Mouse (Mus musculus) C2C12 (cell line): ENCODE measurements at regions not wholly inside any gene's neighbourhood (a gene's known extent, or its start where the extent isn't known, plus 50 kb on each side); places are given as distances from the start of the nearest gene placed in this dataset.
"Not testable (repeated sequence)": the region's sequence is repeated elsewhere in the genome, so short reads cannot be mapped to it uniquely, and the experiment has no call there.

Experiments
- H3K27me3 ChIP-seq: one replicate; pipeline ENCODE4 v1.6.1; 2011; ENCODE audit not compliant: control insufficient read depth, insufficient read depth, insufficient read length
- H3K36me3 ChIP-seq: one replicate; pipeline ENCODE4 v1.6.1; 2011; ENCODE audit not compliant: control insufficient read depth, insufficient read depth
- H3K4me3 ChIP-seq: one replicate; pipeline ENCODE4 v1.5.1; 2011; ENCODE audit warnings: mild to moderate bottlenecking, control low read depth; ENCODE audit not compliant: poor library complexity, insufficient read depth, severe bottlenecking
- H3K79me2 ChIP-seq: one replicate; pipeline ENCODE4 v1.6.1; 2011; ENCODE audit not compliant: control insufficient read depth, insufficient read depth
- H3K79me3 ChIP-seq: one replicate; pipeline ENCODE4 v1.6.1; 2011; ENCODE audit warnings: low read depth, control low read depth
- H3ac ChIP-seq: one replicate; pipeline ENCODE3; 2011; ENCODE audit warnings: low read depth; ENCODE audit not compliant: control insufficient read depth, insufficient read length
- CEBPB ChIP-seq: IDR thresholded peaks from one replicate; pipeline ENCODE4 v1.6.1; 2011; ENCODE audit warnings: low read depth, mild to moderate bottlenecking, control low read depth, moderate library complexity
- CTCF ChIP-seq: IDR thresholded peaks from one replicate; pipeline ENCODE4 v1.5.1; 2011; ENCODE audit not compliant: control insufficient read depth, insufficient read depth, insufficient read length
- FOSL1 ChIP-seq: IDR thresholded peaks from one replicate; pipeline ENCODE4 v1.8.0; 2011; ENCODE audit warnings: mild to moderate bottlenecking, low read length; ENCODE audit not compliant: poor library complexity, insufficient read depth, severe bottlenecking
- MAX ChIP-seq: IDR thresholded peaks from one replicate; pipeline ENCODE4 v1.6.1; 2011; ENCODE audit warnings: mild to moderate bottlenecking, control low read depth
- MYOD1 ChIP-seq: IDR thresholded peaks from one replicate; pipeline ENCODE4 v1.6.1; 2011; ENCODE audit warnings: low read depth; ENCODE audit not compliant: control insufficient read depth, insufficient read length
- MYOG ChIP-seq: IDR thresholded peaks from one replicate; pipeline ENCODE4 v1.6.1; 2011; ENCODE audit not compliant: control insufficient read depth, insufficient read length; ENCODE audit errors: extremely low read depth
- USF1 ChIP-seq: IDR thresholded peaks from one replicate; pipeline ENCODE4 v1.6.1; 2011; ENCODE audit warnings: low read depth, mild to moderate bottlenecking, control low read depth, moderate library complexity

DNA sequence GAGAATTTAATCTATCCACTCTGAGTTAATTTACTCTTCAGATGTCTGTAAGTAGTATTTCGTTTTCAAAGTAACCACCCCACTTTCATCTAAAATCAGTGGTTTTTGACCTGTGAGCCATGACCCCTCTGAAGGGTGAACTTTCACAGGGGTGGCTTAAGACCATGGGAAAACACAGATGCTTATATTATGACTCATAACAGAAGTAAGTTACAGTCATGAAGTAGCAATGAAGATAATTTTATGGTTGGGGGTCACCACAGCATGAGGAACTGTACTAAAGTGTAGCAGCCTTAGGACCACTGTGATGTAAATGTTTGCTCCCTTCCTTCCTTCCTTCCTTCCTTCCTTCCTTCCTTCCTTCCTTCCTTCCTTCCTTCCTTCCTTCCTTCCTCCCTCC is 215.2 kb downstream of the Zfp619 start:
- H3K36me3 ChIP-seq: no peaks in the 10 kb centered on the region
- H3K4me3 ChIP-seq: no peak overlapping the region
- no peak for TF ChIP-seq USF1
- no peaks in the 10 kb centered on the region for H3K79me3 ChIP-seq
- no peak overlapping the region for H3ac ChIP-seq
- H3K79me2 ChIP-seq: no peaks in the 10 kb centered on the region
- H3K27me3 ChIP-seq: no peaks in the 10 kb centered on the region

DNA sequence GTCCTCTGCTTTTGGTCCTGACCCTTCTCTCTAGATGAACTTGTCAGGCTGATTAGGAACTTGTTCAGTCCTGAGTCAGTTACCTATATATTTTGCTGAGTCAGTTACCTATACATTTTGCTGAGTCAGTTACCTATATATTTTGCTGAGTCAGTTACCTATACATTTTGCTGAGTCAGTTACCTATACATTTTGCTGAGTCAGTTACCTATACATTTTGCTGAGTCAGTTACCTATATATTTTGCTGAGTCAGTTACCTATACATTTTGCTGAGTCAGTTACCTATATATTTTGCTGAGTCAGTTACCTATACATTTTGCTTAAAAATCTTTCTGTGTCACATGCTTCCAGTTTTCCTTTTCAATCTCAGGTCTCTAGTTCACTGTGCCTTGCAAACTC is 230.8 kb downstream of the Zfp619 start:
- not testable (repeated sequence) for H3K79me2 ChIP-seq, H3K27me3 ChIP-seq, H3K79me3 ChIP-seq, H3ac ChIP-seq, H3K4me3 ChIP-seq, H3K36me3 ChIP-seq

DNA sequence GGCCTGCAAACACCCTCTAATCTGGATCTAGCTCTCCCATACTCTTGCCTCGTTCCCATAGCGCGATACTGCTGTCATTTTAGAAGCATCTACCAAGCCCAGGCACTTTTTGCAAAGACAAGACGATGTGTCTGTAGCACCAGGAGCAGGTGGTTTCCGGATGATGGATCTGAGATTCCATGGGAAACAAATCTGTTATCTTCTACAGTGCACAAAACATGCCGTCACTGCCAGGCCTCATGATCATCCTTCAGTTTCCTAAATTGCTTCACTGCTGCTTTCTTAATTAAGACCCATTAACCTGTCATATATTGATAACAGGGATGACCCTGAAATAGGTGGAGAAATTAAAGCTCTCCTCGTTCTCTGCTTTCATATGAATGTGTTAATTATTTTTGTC is 232.9 kb downstream of the Zfp619 start:
- Histone ChIP-seq H3K79me2 (no peaks in the 10 kb centered on the region), H3ac (no peak overlapping the region), H3K27me3 (no peaks in the 10 kb centered on the region), H3K4me3 (no peak overlapping the region), H3K79me3 (no peaks in the 10 kb centered on the region), H3K36me3 (no peaks in the 10 kb centered on the region)
- TF ChIP-seq FOSL1: no peak
- no peak for TF ChIP-seq CTCF
- TF ChIP-seq USF1: no peak
- TF ChIP-seq MYOD1: no peak
- no peak for TF ChIP-seq CEBPB
- TF ChIP-seq MAX: no peak
- no peak for TF ChIP-seq MYOG

DNA sequence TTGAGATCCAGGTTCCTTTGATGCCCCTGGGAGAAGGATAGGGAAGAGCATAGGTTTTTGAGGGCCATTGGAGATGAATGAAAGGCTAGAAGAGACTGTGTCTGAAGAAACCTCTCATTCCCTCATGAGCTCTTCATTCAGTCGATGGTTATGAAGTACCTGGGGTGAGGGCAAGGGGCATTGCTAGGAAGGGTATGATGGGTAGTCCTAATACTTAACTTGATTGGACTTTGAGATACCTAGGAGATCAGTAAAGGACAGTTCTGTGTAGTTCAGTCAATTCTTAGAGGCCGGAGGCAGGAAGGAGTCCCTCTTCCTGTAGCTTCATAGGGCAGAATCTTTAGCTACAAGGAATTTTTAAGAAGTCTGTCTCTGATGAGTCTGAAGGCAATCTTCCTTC is 246.8 kb downstream of the Zfp619 start:
- Histone ChIP-seq H3K79me2 (no peaks in the 10 kb centered on the region), H3K27me3 (no peaks in the 10 kb centered on the region), H3ac (no peak overlapping the region), H3K4me3 (no peak overlapping the region), H3K79me3 (no peaks in the 10 kb centered on the region), H3K36me3 (no peaks in the 10 kb centered on the region)
- no peak for TF ChIP-seq MYOD1
- TF ChIP-seq MYOG: no peak
- TF ChIP-seq CTCF: no peak
- TF ChIP-seq USF1: no peak
- TF ChIP-seq FOSL1: no peak
- no peak for TF ChIP-seq CEBPB
- no peak for TF ChIP-seq MAX

DNA sequence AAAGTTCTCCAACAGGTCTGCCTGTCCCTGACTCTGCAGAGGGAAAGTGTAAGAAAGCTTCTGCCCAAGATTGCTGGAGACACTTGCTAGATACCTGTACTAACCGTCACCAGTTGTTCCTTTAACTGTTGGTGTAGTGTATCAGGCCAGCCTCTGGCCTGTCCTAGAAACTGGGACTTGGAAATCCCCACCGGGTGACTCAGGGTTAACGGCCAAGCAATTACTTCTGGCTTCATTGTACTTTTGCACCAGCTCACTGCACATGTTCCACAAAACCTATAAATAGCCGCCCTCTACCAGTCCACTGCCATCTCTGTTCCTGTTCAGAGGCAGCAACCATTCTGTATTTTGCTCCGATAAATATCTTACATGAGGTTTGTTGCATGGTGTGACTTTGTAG is 247.5 kb downstream of the Zfp619 start:
- TF ChIP-seq MYOG (no peak), USF1 (no peak), MYOD1 (no peak), FOSL1 (no peak)
- no peaks in the 10 kb centered on the region for H3K79me2 ChIP-seq
- no peaks in the 10 kb centered on the region for H3K79me3 ChIP-seq
- H3K27me3 ChIP-seq: no peaks in the 10 kb centered on the region
- no peak overlapping the region for H3ac ChIP-seq
- H3K4me3 ChIP-seq: no peak overlapping the region
- H3K36me3 ChIP-seq: no peaks in the 10 kb centered on the region

DNA sequence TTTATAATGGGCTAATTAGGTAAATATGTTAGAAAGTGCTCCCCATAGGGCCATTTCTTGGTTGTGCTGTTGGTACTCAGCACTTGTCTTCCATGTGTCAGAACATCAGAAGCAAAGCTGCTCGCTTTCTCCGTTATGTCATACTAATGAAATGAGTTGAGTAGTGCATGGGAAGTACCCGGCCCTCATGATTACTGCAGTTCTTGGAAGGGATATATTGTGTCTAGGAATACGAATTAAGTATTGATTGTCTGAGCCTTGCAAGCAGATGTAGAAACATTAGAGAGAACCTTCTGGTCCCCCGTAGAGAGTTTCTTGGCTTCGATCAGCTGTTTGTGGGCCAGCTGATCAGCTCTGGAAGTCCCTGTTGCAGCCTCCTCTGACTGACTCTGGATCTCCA is 255.7 kb downstream of the Zfp619 start:
- TF ChIP-seq FOSL1 (no peak), MYOD1 (no peak), MAX (no peak), CEBPB (no peak), CTCF (no peak), USF1 (no peak), MYOG (no peak)
- no peaks in the 10 kb centered on the region for H3K79me3 ChIP-seq

DNA sequence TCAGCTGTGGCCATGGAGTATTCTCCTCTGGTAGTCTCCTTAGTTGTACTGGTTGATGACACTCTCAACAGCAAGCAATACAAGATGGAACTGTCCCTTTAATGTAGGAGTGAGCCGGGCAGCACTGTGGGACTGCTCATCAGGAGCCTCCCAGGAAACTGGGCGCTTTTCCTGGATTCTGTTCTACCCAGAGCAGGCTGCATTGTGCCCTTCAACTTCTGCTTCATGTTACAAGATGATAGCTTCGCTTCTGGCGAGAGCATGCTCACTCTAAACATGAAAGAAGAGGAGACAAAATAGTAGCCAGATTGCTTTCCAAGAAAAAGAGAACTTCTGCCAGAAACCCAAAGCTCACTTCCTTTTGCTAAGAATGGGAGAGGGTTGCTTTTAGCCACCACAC is 271.8 kb downstream of the Zfp619 start:
- no peak for TF ChIP-seq MYOG
- no peak overlapping the region for H3ac ChIP-seq
- H3K4me3 ChIP-seq: no peak overlapping the region
- H3K27me3 ChIP-seq: no peaks in the 10 kb centered on the region
- no peaks in the 10 kb centered on the region for H3K79me3 ChIP-seq
- no peaks in the 10 kb centered on the region for H3K36me3 ChIP-seq
- H3K79me2 ChIP-seq: no peaks in the 10 kb centered on the region

More for the DNA sequence above, 255.7 kb downstream of the Zfp619 start:
- Histone ChIP-seq H3K27me3 (no peaks in the 10 kb centered on the region), H3ac (no peak overlapping the region), H3K36me3 (no peaks in the 10 kb centered on the region), H3K79me2 (no peaks in the 10 kb centered on the region), H3K4me3 (no peak overlapping the region)
